Mouse (Mus musculus): ENCODE results near the gene Ccdc82. TPM values are rescaled to one million over a fixed set of nuclear protein-coding genes. Genes with fewer than 3 reads are reported as not detected.
A peak's percentile ranks its signal among the peaks of the same experiment; 100 is the strongest.

Ccdc82 gene
- polyA plus RNA-seq, 1 experiment from 2014 or later = 7.7 TPM

GRCm38 (mm10) chr9:13320800-13321364, 74.1 kb downstream of the Ccdc82 start:
- no peaks in the 10 kb centered on the region for H3K9me3 ChIP-seq
- H3K27me3 ChIP-seq (ENCODE audit: poor library complexity, severe bottlenecking) = no peaks in the 10 kb centered on the region
- H3K27ac ChIP-seq = no peak overlapping the region
- no peaks in the 10 kb centered on the region for H3K36me3 ChIP-seq (replicated peaks)
- 85% methylated on average over 5 of the region's 5 CpGs for WGBS
- H3K4me3 ChIP-seq = no peak overlapping the region
- no peak for DNase-seq (ENCODE audit: extremely low spot score, low spot score)
- H3K4me1 ChIP-seq = peaks cover 12% of the 10 kb centered on the region

GRCm38 (mm10) chr9:13323074-13323473, 76.3 kb downstream of the Ccdc82 start:
- Histone ChIP-seq H3K4me3 (no peak overlapping the region), H3K36me3 (replicated peaks) (no peaks in the 10 kb centered on the region), H3K9me3 (no peaks in the 10 kb centered on the region), H3K27ac (peak overlapping the region; percentile 51; the same call in 1 of the 2 replicates), H3K27me3 (ENCODE audit: poor library complexity, severe bottlenecking) (no peaks in the 10 kb centered on the region), H3K4me1 (peaks cover 12% of the 10 kb centered on the region)
- no peak for DNase-seq (ENCODE audit: extremely low spot score, low spot score)
- WGBS = 81% methylated on average over 2 of the region's 2 CpGs

- H3K27ac ChIP-seq = peak overlapping the region; percentile 51; the same call in 1 of the 2 replicates
- peaks cover 12% of the 10 kb centered on the region for H3K4me1 ChIP-seq
- no peak for DNase-seq (ENCODE audit: extremely low spot score, low spot score)
- H3K27me3 ChIP-seq (ENCODE audit: poor library complexity, severe bottlenecking) = no peaks in the 10 kb centered on the region
- H3K4me3 ChIP-seq = no peak overlapping the region
- H3K36me3 ChIP-seq (replicated peaks) = no peaks in the 10 kb centered on the region
- H3K9me3 ChIP-seq = no peaks in the 10 kb centered on the region
- WGBS = 25% methylated on average over 1 of the region's 1 CpGs
These were observed 76.9 kb downstream of the Ccdc82 start for GRCm38 (mm10) chr9:13323612-13324011.

Other genes starting within 250 kb of the Ccdc82 start
- 7.1 and 8.4 TPM in 2 replicates for gene Jrkl, start 1.1 kb upstream of the Ccdc82 start, polyA plus RNA-seq (2016; fragmentation: Nextera tagmentation; extraction: Ambion mirVana)
- gene Maml2, start 51.0 kb downstream of the Ccdc82 start, polyA plus RNA-seq (2016; fragmentation: Nextera tagmentation; extraction: Ambion mirVana) = 5.9 and 6.3 TPM in 2 replicates
- gene Gm17571, start 199.8 kb downstream of the Ccdc82 start, polyA plus RNA-seq (2016; fragmentation: Nextera tagmentation; extraction: Ambion mirVana) = not detected in 2 replicates

Data from forebrain, embryonic 10.5 days (tissue).